Mouse (Mus musculus): Measurements from ENCODE around the gene Il1f9. TPM values are rescaled to one million over a fixed set of nuclear protein-coding genes. Genes with fewer than 3 reads are reported as not detected.
"Not testable (repeated sequence)": the region's sequence is repeated elsewhere in the genome, so short reads cannot be mapped to it uniquely, and the experiment has no call there.

The Il1f9 gene
- polyA plus RNA-seq (2015; fragmentation: Nextera tagmentation; extraction: Ambion mirVana): not detected in 2 replicates

GRCm38 (mm10) chr2:24186176-24186575 lies at the start of gene Il1f9:
TSS of gene Il1f9 (plus strand) at chr2:24186476.
- Histone ChIP-seq H3K4me1 (ENCODE audit: control insufficient read depth, insufficient read depth, low read depth, low read length) (0 out of 2 replicates have a peak, but pooled peaks cover 2% of the 10 kb centered on the region), H3K9me3 (ENCODE audit: control insufficient read depth, low read length) (no peaks in the 10 kb centered on the region), H3K27me3 (replicated peaks; ENCODE audit: control insufficient read depth, insufficient read depth, low read length) (no peaks in the 10 kb centered on the region), H3K36me3 (ENCODE audit: control insufficient read depth, insufficient read depth, low read length) (no peaks in the 10 kb centered on the region), H3K4me2 (ENCODE audit: low read length) (no peak within 1 kb of the TSS), H3K9ac (ENCODE audit: low read depth, low read length) (no peak within 1 kb of the TSS), H3K4me3 (ENCODE audit: low read length) (no peak within 1 kb of the TSS), H3K27ac (ENCODE audit: low read depth, low read length) (no peak within 1 kb of the TSS)
- no peak for ATAC-seq
- WGBS: 86% methylated on average over 1 of the region's 1 CpGs

- no peak within 1 kb of the TSS for H3K4me3 ChIP-seq (ENCODE audit: low read length)
- no peaks in the 10 kb centered on the region for H3K36me3 ChIP-seq (ENCODE audit: control insufficient read depth, insufficient read depth, low read length)
- 91% methylated on average over 2 of the region's 2 CpGs for WGBS
- H3K4me2 ChIP-seq (ENCODE audit: low read length): no peak within 1 kb of the TSS
- no peak within 1 kb of the TSS for H3K27ac ChIP-seq (ENCODE audit: low read depth, low read length)
- no peaks in the 10 kb centered on the region for H3K9me3 ChIP-seq (ENCODE audit: control insufficient read depth, low read length)
- ATAC-seq: no peak
- no peaks in the 10 kb centered on the region for H3K4me1 ChIP-seq (ENCODE audit: control insufficient read depth, insufficient read depth, low read depth, low read length)
- no peak within 1 kb of the TSS for H3K9ac ChIP-seq (ENCODE audit: low read depth, low read length)
- H3K27me3 ChIP-seq (replicated peaks; ENCODE audit: control insufficient read depth, insufficient read depth, low read length): no peaks in the 10 kb centered on the region
These were observed 33.4 kb upstream of the Il1f9 start, which contains the start of gene Il1f8 for GRCm38 (mm10) chr2:24152861-24153260. TSS of gene Il1f8 (plus strand) at chr2:24153161.

GRCm38 (mm10) chr2:24181683-24182331 lies 4.5 kb upstream of the Il1f9 start:
- WGBS: 10% methylated on average over 14 of the region's 14 CpGs

GRCm38 (mm10) chr2:24182423-24183147 lies 3.7 kb upstream of the Il1f9 start:
- not testable (repeated sequence) for H3K27me3 ChIP-seq (replicated peaks; ENCODE audit: control insufficient read depth, insufficient read depth, low read length); H3K36me3 ChIP-seq (ENCODE audit: control insufficient read depth, insufficient read depth, low read length); H3K4me3 ChIP-seq (ENCODE audit: low read length); H3K4me1 ChIP-seq (ENCODE audit: control insufficient read depth, insufficient read depth, low read depth, low read length); H3K27ac ChIP-seq (ENCODE audit: low read depth, low read length); H3K9me3 ChIP-seq (ENCODE audit: control insufficient read depth, low read length); H3K9ac ChIP-seq (ENCODE audit: low read depth, low read length)
- H3K4me2 ChIP-seq (ENCODE audit: low read length): peak overlapping the region; percentile 49
- peak; percentile 45; the same call in 1 of the 2 replicates for ATAC-seq
- 73% methylated on average over 13 of the region's 13 CpGs for WGBS

More at GRCm38 (mm10) chr2:24181683-24182331, 4.5 kb upstream of the Il1f9 start:
- Histone ChIP-seq H3K4me2 (ENCODE audit: low read length) (peak overlapping the region; percentile 49), H3K9ac (ENCODE audit: low read depth, low read length) (0 out of 2 replicates have a peak overlapping the region, but pooled peaks have one; percentile 31), H3K4me3 (ENCODE audit: low read length) (peak overlapping the region; percentile 3; the same call in 1 of the 2 replicates)
- H3K4me1 ChIP-seq (ENCODE audit: control insufficient read depth, insufficient read depth, low read depth, low read length); H3K36me3 ChIP-seq (ENCODE audit: control insufficient read depth, insufficient read depth, low read length); H3K9me3 ChIP-seq (ENCODE audit: control insufficient read depth, low read length); H3K27ac ChIP-seq (ENCODE audit: low read depth, low read length); H3K27me3 ChIP-seq (replicated peaks; ENCODE audit: control insufficient read depth, insufficient read depth, low read length): not testable (repeated sequence)
- ATAC-seq: peak; percentile 96

- H3K4me3 ChIP-seq (ENCODE audit: low read length); H3K27ac ChIP-seq (ENCODE audit: low read depth, low read length); H3K4me2 ChIP-seq (ENCODE audit: low read length); ATAC-seq; H3K36me3 ChIP-seq (ENCODE audit: control insufficient read depth, insufficient read depth, low read length); H3K27me3 ChIP-seq (replicated peaks; ENCODE audit: control insufficient read depth, insufficient read depth, low read length); H3K9ac ChIP-seq (ENCODE audit: low read depth, low read length); H3K9me3 ChIP-seq (ENCODE audit: control insufficient read depth, low read length); H3K4me1 ChIP-seq (ENCODE audit: control insufficient read depth, insufficient read depth, low read depth, low read length): not testable (repeated sequence)
These were observed 2.2 kb upstream of the Il1f9 start for GRCm38 (mm10) chr2:24184092-24184491.

- Histone ChIP-seq H3K27ac (ENCODE audit: low read depth, low read length) (no peak overlapping the region), H3K9me3 (ENCODE audit: control insufficient read depth, low read length) (no peaks in the 10 kb centered on the region), H3K36me3 (ENCODE audit: control insufficient read depth, insufficient read depth, low read length) (no peaks in the 10 kb centered on the region), H3K4me1 (ENCODE audit: control insufficient read depth, insufficient read depth, low read depth, low read length) (no peaks in the 10 kb centered on the region), H3K4me2 (ENCODE audit: low read length) (no peak overlapping the region), H3K4me3 (ENCODE audit: low read length) (no peak overlapping the region), H3K27me3 (replicated peaks; ENCODE audit: control insufficient read depth, insufficient read depth, low read length) (no peaks in the 10 kb centered on the region), H3K9ac (ENCODE audit: low read depth, low read length) (no peak overlapping the region)
- 85% methylated on average over 6 of the region's 6 CpGs for WGBS
- ATAC-seq: no peak
These were observed 1.3 kb downstream of the Il1f9 start for GRCm38 (mm10) chr2:24187585-24187984.

GRCm38 (mm10) chr2:24188189-24188588 lies 1.9 kb downstream of the Il1f9 start:
- H3K4me3 ChIP-seq (ENCODE audit: low read length): no peak overlapping the region
- ATAC-seq: no peak
- no peaks in the 10 kb centered on the region for H3K4me1 ChIP-seq (ENCODE audit: control insufficient read depth, insufficient read depth, low read depth, low read length)
- no peak overlapping the region for H3K9ac ChIP-seq (ENCODE audit: low read depth, low read length)
- H3K27ac ChIP-seq (ENCODE audit: low read depth, low read length): no peak overlapping the region
- no peaks in the 10 kb centered on the region for H3K27me3 ChIP-seq (replicated peaks; ENCODE audit: control insufficient read depth, insufficient read depth, low read length)
- WGBS: 71% methylated on average over 1 of the region's 1 CpGs
- H3K4me2 ChIP-seq (ENCODE audit: low read length): no peak overlapping the region
- no peaks in the 10 kb centered on the region for H3K36me3 ChIP-seq (ENCODE audit: control insufficient read depth, insufficient read depth, low read length)
- H3K9me3 ChIP-seq (ENCODE audit: control insufficient read depth, low read length): no peaks in the 10 kb centered on the region

- no peaks in the 10 kb centered on the region for H3K9me3 ChIP-seq (ENCODE audit: control insufficient read depth, low read length)
- 71% methylated on average over 2 of the region's 2 CpGs for WGBS
- no peak within 1 kb of the TSS for H3K27ac ChIP-seq (ENCODE audit: low read depth, low read length)
- H3K27me3 ChIP-seq (replicated peaks; ENCODE audit: control insufficient read depth, insufficient read depth, low read length): no peaks in the 10 kb centered on the region
- no peak for ATAC-seq
- no peak within 1 kb of the TSS for H3K4me2 ChIP-seq (ENCODE audit: low read length)
- no peaks in the 10 kb centered on the region for H3K36me3 ChIP-seq (ENCODE audit: control insufficient read depth, insufficient read depth, low read length)
- no peak within 1 kb of the TSS for H3K9ac ChIP-seq (ENCODE audit: low read depth, low read length)
- no peak within 1 kb of the TSS for H3K4me3 ChIP-seq (ENCODE audit: low read length)
- H3K4me1 ChIP-seq (ENCODE audit: control insufficient read depth, insufficient read depth, low read depth, low read length): no peaks in the 10 kb centered on the region
These were observed 28.8 kb downstream of the Il1f9 start, which contains the start of gene Il1f6 for GRCm38 (mm10) chr2:24215118-24215517. TSS of gene Il1f6 (plus strand) at chr2:24215418.

- Histone ChIP-seq H3K9ac (ENCODE audit: low read depth, low read length) (no peak overlapping the region), H3K36me3 (ENCODE audit: control insufficient read depth, insufficient read depth, low read length) (no peaks in the 10 kb centered on the region), H3K4me2 (ENCODE audit: low read length) (no peak overlapping the region), H3K4me3 (ENCODE audit: low read length) (no peak overlapping the region), H3K27ac (ENCODE audit: low read depth, low read length) (no peak overlapping the region), H3K4me1 (ENCODE audit: control insufficient read depth, insufficient read depth, low read depth, low read length) (no peaks in the 10 kb centered on the region), H3K27me3 (replicated peaks; ENCODE audit: control insufficient read depth, insufficient read depth, low read length) (no peaks in the 10 kb centered on the region), H3K9me3 (ENCODE audit: control insufficient read depth, low read length) (peaks cover 2% of the 10 kb centered on the region; the same call in 1 of the 2 replicates)
- ATAC-seq: no peak
- 81% methylated on average over 2 of the region's 2 CpGs for WGBS
These were observed 40.9 kb downstream of the Il1f9 start for GRCm38 (mm10) chr2:24227191-24227590.

Data from hindbrain, embryonic 16.5 days (tissue).